8 mouse cellular contexts compared by ENCODE assay signal in genomic region chr4:45530662-45531542, GRCm38 (mm10). TPM values are rescaled to one million over a fixed set of nuclear protein-coding genes. Genes with fewer than 3 reads are reported as not detected.
DNase-seq lines count a peak whose midpoint lies in the region; TF ChIP-seq lines count a peak whose summit lies in the region.

No protein-coding gene starts in this region.

- peak overlapping the region; percentile 37 for H3K4me3 ChIP-seq in cortical plate, adult 2 months (ENCODE audit: insufficient read depth, low read length)
- H3K4me3 ChIP-seq in left cerebral cortex, adult 2 months: peak overlapping the region; percentile 72
- H3K4me3 ChIP-seq in macrophage (ENCODE audit: inconsistent target): peak overlapping the region; percentile 23

- H3K36me3 ChIP-seq in macrophage (ENCODE audit: inconsistent target): no peaks in the 10 kb centered on the region

- intact Hi-C loops in left cerebral cortex, adult 2 months (cut with DNase I): loop anchor here (5.0 kb wide), 2 partner anchors 241 to 514 kb away; partner anchors contain the start of gene Polr1e

- H3K4me1 ChIP-seq in cortical plate, adult 2 months (ENCODE audit: control insufficient read depth, insufficient read depth, low read length): no peaks in the 10 kb centered on the region

- 1% methylated on average over 68 of the region's 68 CpGs for WGBS in macrophage (ENCODE audit: missing documents)

- peak; percentile 89 for DNase-seq in adipocyte (ENCODE audit: low spot score)
- peak; percentile 85 to 88 for DNase-seq in gastrocnemius, adult 8-10 months (ENCODE audit: low spot score in 2 of 2)
- peak; percentile 79 for DNase-seq in hindlimb bud, embryonic 11.5 days (ENCODE audit: extremely low spot score, low read depth, low spot score)
- peak; percentile 86 to 87 for DNase-seq in left cerebral cortex, adult 2 months (ENCODE audit: extremely low spot score in 1 of 2, low spot score in 2 of 2)
- DNase-seq in retina, postnatal 7 days (ENCODE audit: low read depth, low spot score): peak; percentile 79
- DNase-seq in urinary bladder, adult 18-20 months (ENCODE audit: low spot score in 2 of 2): peak; percentile 89

- H3K27ac ChIP-seq in cortical plate, adult 2 months (ENCODE audit: insufficient read depth, low read length): peak overlapping the region; percentile 53
- peak overlapping the region; percentile 89 for H3K27ac ChIP-seq in left cerebral cortex, adult 2 months
- H3K27ac ChIP-seq in macrophage: peak overlapping the region; percentile 34

- no peak for TF ChIP-seq CTCF in cortical plate, adult 2 months (IDR thresholded peaks at IDR 0.05; ENCODE audit: extremely low read depth, insufficient read depth, low read length)
- peak; percentile 29 for TF ChIP-seq CTCF in left cerebral cortex, adult 2 months (IDR thresholded peaks at IDR 0.05)

- no peaks in the 10 kb centered on the region for H3K79me2 ChIP-seq in macrophage (ENCODE audit: inconsistent target)

- peak; percentile 43; the same call in 1 of the 2 replicates for TF ChIP-seq POLR2A in cortical plate, adult 2 months (IDR thresholded peaks at IDR 0.05; ENCODE audit: extremely low read depth, insufficient read depth, low read length)

RNA-seq across cellular contexts. Expression of gene Shb, which starts 1.4 kb away (rescaled TPM):
- polyA plus RNA-seq in cortical plate, adult 2 months (2012; rRNA removed): 9.0 and 11.4 TPM in 2 replicates
- 1 to 10 TPM; 4.1 to 8.8 (median 6.6) TPM for total RNA-seq in gastrocnemius, adult 8-10 months (2022)
- 10 to 100 TPM; 11.0 to 11.6 TPM for total RNA-seq in left cerebral cortex, adult 2 months (2021)
- total RNA-seq in macrophage (2018; cell fraction: chromatin; rRNA removed): 10 to 100 TPM in 1 of 26 experiments, 1 to 10 TPM in 24, under 1 TPM in 1; 0.98 to 12.4 (median 3.4) TPM
- total RNA-seq in macrophage (2018; cell fraction: cytosol; rRNA removed): 1 to 10 TPM; 1.7 to 5.0 (median 2.6) TPM
- total RNA-seq in macrophage (2018; cell fraction: nucleus; rRNA removed): 10 to 100 TPM in 2 of 26 experiments, 1 to 10 TPM in 24; 2.3 to 16.4 (median 4.0) TPM
- 3.0 to 3.2 TPM (median 3.0 TPM) in 3 replicates for polyA plus RNA-seq in macrophage (2018)

Comparison
In these comparisons a context has a peak if more than half of its experiments do, and no peak if none do; other contexts are left out.
1. Peak in every context shown above with its lines: DNase-seq, H3K4me3 ChIP-seq and H3K27ac ChIP-seq.
2. H3K27ac ChIP-seq: peak in every context shown above with its lines; median percentile 89 in left cerebral cortex, adult 2 months; 53 in cortical plate, adult 2 months; 34 in macrophage.